Mouse (Mus musculus) megakaryocyte, embryonic 14.5 days (primary cell): ENCODE data around the gene Vegfa.

Experiments
- FLI1 ChIP-seq: IDR thresholded peaks from 2 replicates; pipeline ENCODE4 v1.6.1; 2012; ENCODE audit warnings: low read length, inconsistent platforms, mixed read lengths
- GATA1 ChIP-seq: IDR thresholded peaks from 3 replicates; pipeline ENCODE4 v1.6.1; 2012; ENCODE audit warnings: mixed read lengths, low read length, inconsistent platforms, borderline replicate concordance

DNA sequence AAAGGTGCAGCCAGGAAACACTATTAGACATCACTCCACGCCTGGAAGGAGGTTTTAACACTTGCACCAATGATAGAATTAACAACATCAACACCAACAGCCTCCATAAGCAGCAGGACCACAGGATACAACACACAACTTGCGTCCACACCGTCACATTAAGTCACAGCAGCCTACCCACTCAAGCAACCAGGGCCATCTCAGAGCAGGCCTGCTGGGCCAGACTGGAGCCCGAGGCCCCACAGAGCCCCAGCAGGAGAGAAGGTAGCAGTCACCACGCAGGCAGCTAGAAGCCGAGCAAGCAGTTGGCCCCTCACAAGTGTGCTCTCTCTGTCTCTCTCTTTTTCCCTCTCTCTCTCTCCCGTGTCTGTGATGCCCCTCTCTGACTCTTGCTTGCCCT lies 11.6 kb downstream of the Vegfa start:
- TF ChIP-seq FLI1 (no peak), GATA1 (no peak)
